Mouse (Mus musculus): Measurements from ENCODE around the gene Fbxl13. TPM values are rescaled to one million over a fixed set of nuclear protein-coding genes. Genes with fewer than 3 reads are reported as not detected.
A peak's percentile ranks its signal among the peaks of the same experiment; 100 is the strongest.

Fbxl13 gene
- 1.7 and 1.8 TPM in 2 replicates for polyA plus RNA-seq (2012; rRNA removed)

GRCm38 (mm10) chr5:21645439-21646132, at the start of gene Fbxl13, which contains the start of gene Armc10:
Gene Fbxl13, minus strand, starts transcription at chr5:21645634.
Gene Armc10, plus strand, starts transcription at chr5:21645813.
- peak; percentile 69 for DNase-seq (ENCODE audit: low spot score)

GRCm38 (mm10) chr5:21694854-21695490, 49.5 kb upstream of the Fbxl13 start:
- no peak for DNase-seq (ENCODE audit: low spot score)

GRCm38 (mm10) chr5:21693372-21693870, 48.0 kb upstream of the Fbxl13 start:
- DNase-seq (ENCODE audit: low spot score), result no peak

GRCm38 (mm10) chr5:21692230-21692629, 46.8 kb upstream of the Fbxl13 start:
- no peak for DNase-seq (ENCODE audit: low spot score)

DNA sequence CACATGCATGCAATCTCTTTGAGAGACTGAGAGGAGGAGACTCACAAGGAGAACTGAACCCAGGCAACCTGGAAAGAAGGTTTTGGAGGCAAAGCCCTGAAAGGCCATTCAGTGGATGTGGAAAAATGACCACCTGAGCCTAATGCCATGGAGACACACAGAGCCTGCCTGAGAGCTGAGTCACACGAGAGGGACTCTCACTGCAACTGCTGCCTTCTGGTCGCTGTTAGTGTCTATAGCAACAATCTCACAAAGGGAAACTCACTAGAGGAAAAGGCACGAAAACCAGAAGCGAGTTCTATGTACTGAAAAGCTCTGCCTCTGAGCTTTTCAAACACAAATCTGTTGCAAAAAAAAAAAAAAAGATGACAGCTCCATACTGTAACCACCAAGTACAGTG, 41.6 kb upstream of the Fbxl13 start:
- no peak for DNase-seq (ENCODE audit: low spot score)

DNA sequence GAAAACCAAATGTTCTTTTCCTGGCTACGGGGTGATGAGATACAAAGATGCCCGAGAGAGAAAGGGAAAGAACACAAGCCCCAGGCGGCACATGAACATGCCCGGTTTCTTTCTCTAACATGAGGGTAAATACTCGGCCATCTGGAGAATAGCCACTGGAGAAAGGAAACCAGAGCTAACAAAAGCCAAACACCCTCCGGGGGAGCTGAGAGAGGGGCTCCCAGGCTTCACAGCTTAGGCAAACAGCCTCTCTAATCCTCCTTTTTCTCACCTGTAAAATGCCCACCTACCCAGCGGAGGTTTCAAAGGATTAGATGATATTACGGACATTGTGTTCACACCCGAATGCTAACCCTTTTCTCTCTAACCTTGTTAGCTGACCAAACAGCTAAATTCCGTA, 39.6 kb upstream of the Fbxl13 start:
- no peak for DNase-seq (ENCODE audit: low spot score)

GRCm38 (mm10) chr5:21683811-21684210, 38.4 kb upstream of the Fbxl13 start:
- no peak for DNase-seq (ENCODE audit: low spot score)

GRCm38 (mm10) chr5:21680940-21681339, 35.5 kb upstream of the Fbxl13 start:
- DNase-seq (ENCODE audit: low spot score), result no peak

- no peak for DNase-seq (ENCODE audit: low spot score)
Observed at GRCm38 (mm10) chr5:21680029-21680428, 34.6 kb upstream of the Fbxl13 start.

DNA sequence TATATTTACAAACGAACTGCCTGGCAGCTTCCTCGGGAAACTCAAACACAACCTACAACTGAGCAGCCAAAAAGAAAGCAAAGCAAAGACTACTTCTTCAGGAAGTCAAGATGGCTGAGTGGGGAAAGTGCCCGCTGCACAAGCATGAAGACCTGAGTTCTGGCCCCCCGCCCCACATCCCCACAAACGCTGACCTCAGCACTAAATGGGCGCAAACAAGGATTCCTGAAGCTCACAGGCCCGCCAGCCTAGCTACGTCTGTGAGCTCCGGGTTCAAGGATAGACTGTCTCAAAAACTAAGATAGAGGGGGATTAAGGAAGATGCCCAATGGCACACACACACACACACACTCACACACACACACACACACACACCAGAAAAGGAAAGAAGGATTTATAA, 32.9 kb upstream of the Fbxl13 start:
- no peak for DNase-seq (ENCODE audit: low spot score)

- DNase-seq (ENCODE audit: low spot score), result no peak
Observed at GRCm38 (mm10) chr5:21677939-21678338, 32.5 kb upstream of the Fbxl13 start.

- no peak for DNase-seq (ENCODE audit: low spot score)
Observed at GRCm38 (mm10) chr5:21675494-21675893, 30.1 kb upstream of the Fbxl13 start.

- no peak for DNase-seq (ENCODE audit: low spot score)
Observed at GRCm38 (mm10) chr5:21675019-21675418, 29.6 kb upstream of the Fbxl13 start.

GRCm38 (mm10) chr5:21673742-21674141, 28.3 kb upstream of the Fbxl13 start:
- no peak for DNase-seq (ENCODE audit: low spot score)

GRCm38 (mm10) chr5:21672812-21673635, 27.6 kb upstream of the Fbxl13 start:
- no peak for DNase-seq (ENCODE audit: low spot score)

- DNase-seq (ENCODE audit: low spot score), result no peak
Observed at GRCm38 (mm10) chr5:21669307-21669706, 23.9 kb upstream of the Fbxl13 start.

- no peak for DNase-seq (ENCODE audit: low spot score)
Observed at GRCm38 (mm10) chr5:21667191-21668137, 22.0 kb upstream of the Fbxl13 start.

DNA sequence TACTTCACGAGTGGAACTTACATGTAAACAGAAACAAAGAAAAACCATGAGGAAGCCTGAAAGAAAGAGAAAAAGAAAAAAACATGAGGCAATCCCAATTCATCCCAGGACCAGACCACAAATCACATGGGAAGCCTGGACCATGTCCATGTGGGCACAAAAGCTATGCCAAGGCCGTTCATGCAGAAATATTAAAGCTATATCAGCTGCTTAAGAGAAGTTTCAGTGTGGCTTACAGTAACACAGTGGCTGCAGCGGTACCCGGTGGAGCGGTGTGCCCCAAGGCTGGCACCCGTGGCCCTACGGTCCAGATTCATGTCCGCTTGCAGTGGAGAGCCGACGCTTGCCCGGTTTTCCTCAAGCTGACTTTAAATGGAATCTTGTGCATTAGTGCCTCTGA, 17.6 kb upstream of the Fbxl13 start:
- DNase-seq (ENCODE audit: low spot score), result no peak

DNA sequence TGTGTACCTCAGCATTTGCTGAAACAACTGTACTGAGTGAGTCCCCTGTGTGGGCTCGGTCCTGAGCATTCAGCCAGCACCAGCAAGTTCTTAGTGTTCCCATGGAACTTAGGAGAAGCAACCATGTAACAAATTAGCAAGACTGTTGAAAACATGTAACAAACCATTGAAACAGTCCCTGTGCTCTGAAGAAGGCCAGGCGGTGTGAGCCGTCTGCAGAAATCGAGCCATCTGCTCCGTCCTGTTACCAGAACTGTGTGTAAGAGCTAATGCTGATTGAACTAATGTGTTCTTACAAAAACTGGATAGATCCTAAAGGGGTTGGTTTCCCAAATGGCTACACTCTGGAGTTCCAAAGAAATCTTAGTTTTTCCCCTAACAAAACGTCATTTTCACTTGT, 15.4 kb upstream of the Fbxl13 start:
- no peak for DNase-seq (ENCODE audit: low spot score)

- peak; percentile 57 for DNase-seq (ENCODE audit: low spot score)
Observed at GRCm38 (mm10) chr5:21658623-21659395, 13.4 kb upstream of the Fbxl13 start.
